Mouse (Mus musculus): ENCODE measurements around the gene Stam.

- no peak for TF ChIP-seq CTCF (IDR thresholded peaks at IDR 0.05; ENCODE audit: low read depth)
- TF ChIP-seq EP300 (IDR thresholded peaks at IDR 0.05; ENCODE audit: low read depth), result no peak
Measured at GRCm38 (mm10) chr2:14167721-14168120, 93.8 kb downstream of the Stam start.

Measured in heart, postnatal 0 days (tissue).